Mouse (Mus musculus) kidney, adult 2 months (tissue): ENCODE measurements around the gene CN725425.

Experiments used
- CTCF ChIP-seq: fragments of 200-500 bp; conservative IDR thresholded peaks from 2 replicates; pipeline ENCODE4 v1.5.1; 2011; ENCODE audit warnings: low read depth, mild to moderate bottlenecking, control low read depth, low read length, moderate library complexity, mixed read lengths; ENCODE audit not compliant: insufficient read depth, insufficient read length
- POLR2A ChIP-seq: fragments of 200-500 bp; IDR thresholded peaks from one replicate; pipeline ENCODE4 v1.6.1; 2011; ENCODE audit warnings: low read depth, low read length, control low read depth

GRCm38 (mm10) chr15:91178656-91179314 lies 20.5 kb upstream of the CN725425 start:
- TF ChIP-seq POLR2A: no peak
- no peak for TF ChIP-seq CTCF
